Mouse (Mus musculus) gastrocnemius, postnatal 4 days (tissue): ENCODE measurements at regions not wholly inside any gene's neighbourhood (a gene's known extent, or its start where the extent isn't known, plus 50 kb on each side); places are given as distances from the start of the nearest gene placed in this dataset.

Experiments
- DNase-seq, 2 experiments: peaks; one replicate each; pipeline ENCODE4 v3.0.0; 2021 to 2022; ENCODE audit warnings: low spot score in 2 of 2, mixed read lengths in 2 of 2

GRCm38 (mm10) chr13:107499296-107499695 is 477.4 kb upstream of the Kif2a start:
- no peak for DNase-seq

GRCm38 (mm10) chr13:107495161-107495732 is 473.3 kb upstream of the Kif2a start:
- DNase-seq, result no peak

GRCm38 (mm10) chr13:107493765-107494164 is 471.8 kb upstream of the Kif2a start:
- peak in 1 of 2 experiments; percentile 41 for DNase-seq

GRCm38 (mm10) chr13:107492448-107492847 is 470.5 kb upstream of the Kif2a start:
- no peak for DNase-seq

- DNase-seq, result no peak
These were observed 469.5 kb upstream of the Kif2a start for GRCm38 (mm10) chr13:107491423-107491822.

GRCm38 (mm10) chr13:107485400-107486017 is 463.6 kb upstream of the Kif2a start:
- DNase-seq, result no peak

GRCm38 (mm10) chr13:107484630-107484998 is 462.7 kb upstream of the Kif2a start:
- no peak for DNase-seq

GRCm38 (mm10) chr13:107483967-107484629 is 462.2 kb upstream of the Kif2a start:
- DNase-seq, result no peak

- no peak for DNase-seq
These were observed 453.2 kb upstream of the Kif2a start for GRCm38 (mm10) chr13:107475166-107475565.

- no peak for DNase-seq
These were observed 447.8 kb upstream of the Kif2a start for GRCm38 (mm10) chr13:107469491-107470276.

GRCm38 (mm10) chr13:107462791-107463190 is 440.9 kb upstream of the Kif2a start:
- DNase-seq, result no peak

- peak in 1 of 2 experiments; percentile 26 for DNase-seq
These were observed 439.4 kb upstream of the Kif2a start for GRCm38 (mm10) chr13:107461048-107461912.

GRCm38 (mm10) chr13:107458730-107459129 is 436.8 kb upstream of the Kif2a start:
- no peak for DNase-seq

GRCm38 (mm10) chr13:107457270-107457669 is 435.3 kb upstream of the Kif2a start:
- DNase-seq, result no peak

- DNase-seq, result no peak
These were observed 434.5 kb upstream of the Kif2a start for GRCm38 (mm10) chr13:107456394-107456793.

GRCm38 (mm10) chr13:107449598-107450179 is 427.8 kb upstream of the Kif2a start:
- DNase-seq, result peak in 1 of 2 experiments; percentile 14

GRCm38 (mm10) chr13:107447813-107448212 is 425.9 kb upstream of the Kif2a start:
- no peak for DNase-seq

- DNase-seq, result no peak
These were observed 397.6 kb upstream of the Kif2a start for GRCm38 (mm10) chr13:107419363-107420155.

- DNase-seq, result no peak
These were observed 388.3 kb upstream of the Kif2a start for GRCm38 (mm10) chr13:107410267-107410666.

- DNase-seq, result no peak
These were observed 385.7 kb upstream of the Kif2a start for GRCm38 (mm10) chr13:107407674-107408026.
